Mouse (Mus musculus): ENCODE results near the gene Tdrkh.

GRCm38 (mm10) chr3:94391001-94391400 is 22.1 kb upstream of the Tdrkh start:
- no peak for TF ChIP-seq POLR2A (IDR thresholded peaks at IDR 0.05; ENCODE audit: insufficient read depth, low read depth, low read length)
- TF ChIP-seq CTCF (IDR thresholded peaks at IDR 0.05; ENCODE audit: insufficient read depth, low read depth, low read length) = no peak

Data from olfactory bulb, adult 2 months (tissue).